Mouse (Mus musculus): Measurements from ENCODE around the gene Phgdh.

DNA sequence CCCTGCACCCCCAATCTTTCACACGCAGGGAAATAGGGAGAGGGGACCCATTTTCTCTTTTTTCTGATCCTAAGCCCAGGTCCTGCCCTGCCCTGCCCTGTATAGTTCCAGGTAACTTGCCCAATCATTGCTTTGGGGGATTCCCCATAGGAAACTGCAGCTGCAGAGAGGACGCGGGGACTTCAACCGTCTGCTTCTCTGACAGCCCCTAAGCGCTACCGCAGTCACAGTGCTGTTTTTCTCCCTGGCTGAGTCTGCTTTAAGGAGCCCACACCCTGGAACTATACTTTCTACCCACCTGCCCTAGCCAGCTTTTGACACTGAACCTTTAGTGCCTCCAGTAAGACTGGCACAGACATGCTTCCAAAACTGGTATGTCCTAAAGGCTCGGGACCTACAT, 3.9 kb downstream of the Phgdh start:
- TF ChIP-seq POLR2A (IDR thresholded peaks at IDR 0.05; ENCODE audit: control insufficient read depth, low read depth, low read length) = no peak
- no peak for TF ChIP-seq CTCF (IDR thresholded peaks at IDR 0.05; ENCODE audit: control insufficient read depth, insufficient read depth, insufficient replicate concordance, low read depth, low read length)

Data from testis, adult 2 months (tissue).